Mouse (Mus musculus) intestine, postnatal 0 days (tissue): ENCODE data around the gene Clip2. TPM values are rescaled to one million over a fixed set of nuclear protein-coding genes. Genes with fewer than 3 reads are reported as not detected.
A peak's percentile ranks its signal among the peaks of the same experiment; 100 is the strongest.

ENCODE experiments used
- ATAC-seq: fragments of 200-750 bp; cut with Nextera tagmentation; 2 replicates; pipeline ENCODE4 v1.8.0; 2017; ENCODE audit warnings: mild to moderate bottlenecking, moderate TSS enrichment, moderate library complexity
- H3K27ac ChIP-seq: fragments of 300-500 bp; sonication (generic); 2 replicates; pipeline ENCODE4 v1.5.1; 2014; ENCODE audit warnings: mild to moderate bottlenecking, low read depth, low read length, moderate library complexity
- H3K27me3 ChIP-seq: fragments of 300-500 bp; sonication (generic); replicated peaks from 2 replicates; pipeline ENCODE4 v1.6.1; 2014; ENCODE audit warnings: low read length, mixed read lengths; ENCODE audit not compliant: control insufficient read depth, insufficient read depth
- H3K36me3 ChIP-seq: fragments of 300-500 bp; sonication (generic); 2 replicates; pipeline ENCODE4 v1.6.1; 2014; ENCODE audit warnings: mild to moderate bottlenecking, moderate library complexity; ENCODE audit not compliant: control insufficient read depth, insufficient read depth
- H3K4me1 ChIP-seq: fragments of 300-500 bp; sonication (generic); replicated peaks from 2 replicates; pipeline ENCODE4 v1.6.1; 2014; ENCODE audit warnings: antibody characterized with exemption, low read length, mixed read lengths; ENCODE audit not compliant: control insufficient read depth, insufficient read depth
- H3K4me2 ChIP-seq: fragments of 300-500 bp; sonication (generic); replicated peaks from 2 replicates; pipeline ENCODE4 v1.6.1; 2014; ENCODE audit warnings: low read depth, mild to moderate bottlenecking, moderate library complexity
- H3K4me3 ChIP-seq: fragments of 300-500 bp; sonication (generic); 2 replicates; pipeline ENCODE4 v1.5.1; 2014; ENCODE audit warnings: low read depth, low read length
- H3K9ac ChIP-seq: fragments of 300-500 bp; sonication (generic); 2 replicates; pipeline ENCODE4 v1.6.1; 2014; ENCODE audit warnings: mild to moderate bottlenecking, low read depth, low read length
- H3K9me3 ChIP-seq: fragments of 300-500 bp; sonication (generic); 2 replicates; pipeline ENCODE4 v1.6.1; 2016; ENCODE audit warnings: mixed run types; ENCODE audit not compliant: control insufficient read depth
- CTCF ChIP-seq: sonication (generic); IDR thresholded peaks from 2 replicates; pipeline ENCODE4 v1.5.1; 2016; ENCODE audit warnings: low read depth, mild to moderate bottlenecking, control low read depth, antibody characterized with exemption, moderate library complexity
- WGBS: fragments of 180-500 bp; shearing (Covaris S2); extraction: QIAGEN DNeasy Blood & Tissue Kit; methylation state at CpG from one replicate; pipeline ENCODE4 v1.1.7; 2014; 5-methylcytosine and 5-hydroxymethylcytosine counted together
- polyA plus RNA-seq: library from polyadenylated mRNA; unstranded; fragments of >200 nt; fragmentation: Nextera tagmentation; extraction: Ambion mirVana; gene quantifications from 2 replicates; pipeline ENCODE4 v1.2.1, GENCODE M21; 2015

Gene Clip2
- polyA plus RNA-seq, result 2.6 and 3.1 TPM in 2 replicates

- H3K9me3 ChIP-seq, result no peaks in the 10 kb centered on the region
- H3K36me3 ChIP-seq, result no peaks in the 10 kb centered on the region
- 2% methylated on average over 60 of the region's 61 CpGs for WGBS
- no peaks in the 10 kb centered on the region for H3K27me3 ChIP-seq
- peak; percentile 85 for ATAC-seq
- peak within 1 kb of the TSS; percentile 93 for H3K9ac ChIP-seq
- peaks cover 9% of the 10 kb centered on the region for H3K4me1 ChIP-seq
- peak within 1 kb of the TSS; percentile 86 for H3K4me3 ChIP-seq
- peak within 1 kb of the TSS; percentile 88 for H3K4me2 ChIP-seq
- peak; percentile 40 for TF ChIP-seq CTCF
- H3K27ac ChIP-seq, result peak within 1 kb of the TSS; percentile 96
These were observed at the start of gene Clip2 for GRCm38 (mm10) chr5:134552110-134552972. Gene Clip2 (minus strand): TSS chr5:134552434.

- H3K27ac ChIP-seq, result no peak overlapping the region
- ATAC-seq, result no peak
- no peaks in the 10 kb centered on the region for H3K4me1 ChIP-seq
- no peak for TF ChIP-seq CTCF
- no peak overlapping the region for H3K9ac ChIP-seq
- no peak overlapping the region for H3K4me2 ChIP-seq
- H3K36me3 ChIP-seq, result peaks cover 55% of the 10 kb centered on the region
- H3K9me3 ChIP-seq, result no peaks in the 10 kb centered on the region
- no peak overlapping the region for H3K4me3 ChIP-seq
- WGBS, result 89% methylated on average over 10 of the region's 10 CpGs
- no peaks in the 10 kb centered on the region for H3K27me3 ChIP-seq
These were observed 45.5 kb upstream of the Clip2 start for GRCm38 (mm10) chr5:134597711-134598110.

GRCm38 (mm10) chr5:134593093-134593492 is 40.9 kb upstream of the Clip2 start:
- Histone ChIP-seq H3K4me2 (no peak overlapping the region), H3K27me3 (no peaks in the 10 kb centered on the region), H3K4me1 (no peaks in the 10 kb centered on the region), H3K9ac (no peak overlapping the region), H3K27ac (no peak overlapping the region), H3K36me3 (peaks cover 72% of the 10 kb centered on the region), H3K9me3 (no peaks in the 10 kb centered on the region), H3K4me3 (no peak overlapping the region)
- 85% methylated on average over 9 of the region's 9 CpGs for WGBS
- ATAC-seq, result no peak
- no peak for TF ChIP-seq CTCF

GRCm38 (mm10) chr5:134592026-134592581 is 39.9 kb upstream of the Clip2 start:
- no peaks in the 10 kb centered on the region for H3K4me1 ChIP-seq
- no peak overlapping the region for H3K9ac ChIP-seq
- no peak for ATAC-seq
- no peaks in the 10 kb centered on the region for H3K9me3 ChIP-seq
- H3K36me3 ChIP-seq, result peaks cover 70% of the 10 kb centered on the region
- no peaks in the 10 kb centered on the region for H3K27me3 ChIP-seq
- H3K4me2 ChIP-seq, result no peak overlapping the region
- TF ChIP-seq CTCF, result no peak
- WGBS, result 92% methylated on average over 11 of the region's 11 CpGs
- no peak overlapping the region for H3K4me3 ChIP-seq
- H3K27ac ChIP-seq, result no peak overlapping the region

- no peak for ATAC-seq
- Histone ChIP-seq H3K4me2 (no peak overlapping the region), H3K27ac (no peak overlapping the region), H3K36me3 (peaks cover 59% of the 10 kb centered on the region), H3K9ac (no peak overlapping the region), H3K9me3 (no peaks in the 10 kb centered on the region), H3K4me1 (no peaks in the 10 kb centered on the region), H3K4me3 (no peak overlapping the region), H3K27me3 (no peaks in the 10 kb centered on the region)
- no peak for TF ChIP-seq CTCF
- 85% methylated on average over 3 of the region's 3 CpGs for WGBS
These were observed 37.7 kb upstream of the Clip2 start for GRCm38 (mm10) chr5:134589900-134590299.

- peaks cover 23% of the 10 kb centered on the region; the same call in 1 of the 2 replicates for H3K36me3 ChIP-seq
- no peak overlapping the region for H3K4me3 ChIP-seq
- no peak for ATAC-seq
- no peak overlapping the region for H3K9ac ChIP-seq
- TF ChIP-seq CTCF, result no peak
- no peaks in the 10 kb centered on the region for H3K4me1 ChIP-seq
- H3K27me3 ChIP-seq, result no peaks in the 10 kb centered on the region
- H3K27ac ChIP-seq, result no peak overlapping the region
- no peak overlapping the region for H3K4me2 ChIP-seq
- H3K9me3 ChIP-seq, result no peaks in the 10 kb centered on the region
- 86% methylated on average over 5 of the region's 5 CpGs for WGBS
These were observed 32.6 kb upstream of the Clip2 start for GRCm38 (mm10) chr5:134584798-134585197.
